Mouse (Mus musculus) cortical plate, adult 2 months (tissue): Measurements from ENCODE around the gene Khsrp.

Experiments used
- CTCF ChIP-seq: fragments of 200-500 bp; IDR thresholded peaks from 2 replicates; pipeline ENCODE4 v1.5.1; 2011; ENCODE audit warnings: mild to moderate bottlenecking, control low read depth, low read length; ENCODE audit not compliant: insufficient read depth; ENCODE audit errors: extremely low read depth
- POLR2A ChIP-seq: fragments of 200-500 bp; IDR thresholded peaks from 2 replicates; pipeline ENCODE4 v1.6.1; 2011; ENCODE audit warnings: mild to moderate bottlenecking, low read length, control low read depth; ENCODE audit not compliant: insufficient read depth; ENCODE audit errors: extremely low read depth

- TF ChIP-seq CTCF (peak; percentile 62), POLR2A (peak; percentile 73)
These were observed 34.2 kb downstream of the Khsrp start, which contains the start of gene Alkbh7 for GRCm38 (mm10) chr17:56997029-56997667.
